Mouse (Mus musculus) liver, adult 2 months (tissue): Measurements from ENCODE around the gene Vmn1r196. TPM values are rescaled to one million over a fixed set of nuclear protein-coding genes. Genes with fewer than 3 reads are reported as not detected.

Source experiments
- DNase-seq: peaks from one replicate; pipeline ENCODE4 v3.0.0-alpha.2; 2011; ENCODE audit warnings: low read depth, low spot score; ENCODE audit errors: extremely low read depth
- H3K27ac ChIP-seq: fragments of 200-500 bp; replicated peaks from 2 replicates; pipeline ENCODE4 v1.5.1; 2012; ENCODE audit warnings: low read depth, mild to moderate bottlenecking, control low read depth, inconsistent platforms, low read length; ENCODE audit not compliant: insufficient read depth
- H3K27me3 ChIP-seq: fragments of 200-500 bp; 2 replicates; pipeline ENCODE4 v1.6.1; 2012; ENCODE audit warnings: mild to moderate bottlenecking, moderate library complexity, low read length, inconsistent platforms; ENCODE audit not compliant: control insufficient read depth, insufficient read depth
- H3K36me3 ChIP-seq: fragments of 200-500 bp; 2 replicates; pipeline ENCODE4 v1.6.1; 2012; ENCODE audit warnings: low read length, inconsistent platforms; ENCODE audit not compliant: control insufficient read depth, insufficient read depth
- H3K4me1 ChIP-seq: fragments of 200-500 bp; 2 replicates; pipeline ENCODE4 v1.6.1; 2011; ENCODE audit warnings: low read length; ENCODE audit not compliant: control insufficient read depth, insufficient read depth
- H3K4me3 ChIP-seq: fragments of 200-500 bp; 2 replicates; pipeline ENCODE4 v1.5.1; 2011; ENCODE audit warnings: low read depth, mild to moderate bottlenecking, control low read depth, low read length, moderate library complexity; ENCODE audit not compliant: insufficient read depth
- H3K79me2 ChIP-seq: fragments of 200-500 bp; 2 replicates; pipeline ENCODE4 v1.6.1; 2012; ENCODE audit warnings: inconsistent platforms, mild to moderate bottlenecking, low read length, moderate library complexity; ENCODE audit not compliant: control insufficient read depth, insufficient read depth
- H3K9ac ChIP-seq: fragments of 200-500 bp; 2 replicates; pipeline ENCODE4 v1.6.1; 2012; ENCODE audit warnings: low read depth, mild to moderate bottlenecking, control low read depth, inconsistent platforms, low read length
- CTCF ChIP-seq: fragments of 200-500 bp; IDR thresholded peaks from 2 replicates; pipeline ENCODE4 v1.5.1; 2011; ENCODE audit warnings: low read depth, low read length, control low read depth
- POLR2A ChIP-seq: fragments of 200-500 bp; IDR thresholded peaks from 2 replicates; pipeline ENCODE4 v1.6.1; 2011; ENCODE audit warnings: low read length, control low read depth; ENCODE audit not compliant: insufficient read depth; ENCODE audit errors: extremely low read depth
- WGBS: fragments of 180-500 bp; shearing (Covaris S2); methylation state at CpG from one replicate; pipeline ENCODE4 v1.1.7; 2018; 5-methylcytosine and 5-hydroxymethylcytosine counted together
- polyA plus RNA-seq: library from polyadenylated mRNA; depleted of rRNA; stranded (reverse); fragments of >200 nt; gene quantifications from 2 replicates; pipeline ENCODE4 v1.2.3, GENCODE M21; 2012; rRNA removed
- total RNA-seq: library from RNA; depleted of rRNA; stranded (reverse); fragments of >200 nt; gene quantifications from 2 replicates; pipeline ENCODE4 v1.2.3, GENCODE M21; 2014; rRNA removed

Gene Vmn1r196
- total and polyA plus RNA-seq, 2 experiments, result not detected

DNA sequence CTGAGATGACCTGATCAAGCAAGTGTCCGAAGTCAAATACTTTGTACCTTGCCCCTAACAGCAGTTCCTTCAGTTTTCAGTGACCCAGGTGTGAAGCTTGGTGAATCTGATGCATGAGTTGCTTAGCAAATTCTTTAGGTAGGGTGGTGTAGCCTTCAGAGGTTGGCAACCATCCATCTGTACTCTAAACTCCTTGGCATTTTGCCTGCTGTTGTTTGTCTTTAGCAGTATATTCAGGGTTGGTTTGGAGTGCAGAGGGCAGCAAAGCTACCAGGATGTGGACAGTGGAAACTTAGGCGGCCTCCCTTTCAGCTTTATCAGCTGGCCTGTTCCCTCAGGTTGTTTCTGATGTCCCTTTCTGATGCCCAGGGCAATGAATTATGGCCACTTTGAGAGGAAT is 25.6 kb downstream of the Vmn1r196 start:
- H3K4me3 ChIP-seq, result no peak overlapping the region
- WGBS, result 52% methylated on average over 2 of the region's 2 CpGs

DNA sequence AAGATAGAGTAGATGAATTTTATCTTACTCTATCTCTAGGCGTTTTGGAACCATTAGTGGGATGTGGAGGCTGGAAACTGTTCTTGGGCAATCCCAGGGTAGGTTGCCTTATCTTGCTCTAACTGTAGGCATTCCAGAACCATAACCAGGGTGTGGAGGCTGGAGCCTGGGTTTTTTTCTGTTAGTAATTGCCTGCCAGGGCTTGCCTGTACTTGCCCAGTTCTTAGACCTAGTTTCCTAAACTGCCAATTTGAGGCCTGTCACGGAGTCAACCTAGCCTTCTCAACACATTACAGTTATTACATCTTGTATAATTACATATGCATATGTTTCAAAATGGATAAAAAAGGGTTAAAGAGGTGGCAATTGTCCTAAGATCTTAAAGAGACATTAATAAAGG is 27.6 kb downstream of the Vmn1r196 start:
- H3K27ac ChIP-seq, result no peak overlapping the region
- no peak for DNase-seq
- no peak overlapping the region for H3K4me3 ChIP-seq
- 85% methylated on average over 2 of the region's 2 CpGs for WGBS
- H3K9ac ChIP-seq, result no peak overlapping the region
- no peak for TF ChIP-seq CTCF
- TF ChIP-seq POLR2A, result no peak
- no peaks in the 10 kb centered on the region for H3K36me3 ChIP-seq
- no peaks in the 10 kb centered on the region for H3K27me3 ChIP-seq
- no peaks in the 10 kb centered on the region for H3K4me1 ChIP-seq
- no peaks in the 10 kb centered on the region for H3K79me2 ChIP-seq

More for the DNA sequence above, 25.6 kb downstream of the Vmn1r196 start:
- Histone ChIP-seq H3K27ac (no peak overlapping the region), H3K4me1 (no peaks in the 10 kb centered on the region), H3K27me3 (no peaks in the 10 kb centered on the region), H3K9ac (no peak overlapping the region), H3K79me2 (no peaks in the 10 kb centered on the region), H3K36me3 (no peaks in the 10 kb centered on the region)
- no peak for TF ChIP-seq POLR2A
- TF ChIP-seq CTCF, result no peak
- no peak for DNase-seq

GRCm38 (mm10) chr13:22320091-22320490 is 30.4 kb downstream of the Vmn1r196 start:
- Histone ChIP-seq H3K27me3 (no peaks in the 10 kb centered on the region), H3K79me2 (no peaks in the 10 kb centered on the region), H3K27ac (no peak overlapping the region), H3K4me1 (no peaks in the 10 kb centered on the region), H3K4me3 (no peak overlapping the region), H3K9ac (no peak overlapping the region), H3K36me3 (no peaks in the 10 kb centered on the region)
- no peak for DNase-seq
- TF ChIP-seq POLR2A, result no peak
- no peak for TF ChIP-seq CTCF

- no peak for TF ChIP-seq POLR2A
- no peaks in the 10 kb centered on the region for H3K27me3 ChIP-seq
- H3K79me2 ChIP-seq, result no peaks in the 10 kb centered on the region
- no peaks in the 10 kb centered on the region for H3K36me3 ChIP-seq
- no peak within 1 kb of the TSS for H3K4me3 ChIP-seq
- DNase-seq, result no peak
- H3K27ac ChIP-seq, result no peak within 1 kb of the TSS
- H3K9ac ChIP-seq, result no peak within 1 kb of the TSS
- no peaks in the 10 kb centered on the region for H3K4me1 ChIP-seq
Measured at GRCm38 (mm10) chr13:22324289-22324688, 34.6 kb downstream of the Vmn1r196 start, which contains the start of gene Vmn1r197. Gene Vmn1r197 (plus strand): TSS chr13:22324589.

- Histone ChIP-seq H3K27me3 (no peaks in the 10 kb centered on the region), H3K9ac (no peak overlapping the region), H3K4me3 (no peak overlapping the region), H3K79me2 (no peaks in the 10 kb centered on the region), H3K36me3 (no peaks in the 10 kb centered on the region), H3K27ac (no peak overlapping the region), H3K4me1 (no peaks in the 10 kb centered on the region)
- WGBS, result 59% methylated on average over 2 of the region's 2 CpGs
- DNase-seq, result no peak
- no peak for TF ChIP-seq POLR2A
- TF ChIP-seq CTCF, result no peak
Measured at GRCm38 (mm10) chr13:22333269-22333668, 43.5 kb downstream of the Vmn1r196 start.

DNA sequence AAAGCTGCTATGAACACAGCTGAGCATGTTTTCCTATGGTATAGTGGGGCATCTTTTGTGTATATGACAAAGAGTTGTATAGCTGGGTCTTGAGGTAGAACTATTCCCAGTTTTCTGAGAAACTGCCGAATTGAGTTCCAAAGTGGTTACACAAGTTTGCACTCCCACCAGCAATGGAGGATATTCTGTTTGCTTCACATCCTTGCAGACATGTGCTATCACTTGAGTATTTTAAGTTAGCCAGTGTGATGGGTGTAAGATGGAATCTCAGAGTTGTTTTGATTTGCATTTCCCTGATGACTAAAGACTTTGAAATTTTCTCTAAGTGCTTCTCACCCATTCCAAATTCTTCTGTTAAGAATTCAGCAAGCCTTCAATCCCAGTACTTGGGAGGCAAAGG is 45.8 kb downstream of the Vmn1r196 start:
- no peak overlapping the region for H3K4me3 ChIP-seq
- no peaks in the 10 kb centered on the region for H3K36me3 ChIP-seq
- H3K79me2 ChIP-seq, result no peaks in the 10 kb centered on the region
- no peaks in the 10 kb centered on the region for H3K4me1 ChIP-seq
- no peak overlapping the region for H3K9ac ChIP-seq
- no peak for TF ChIP-seq POLR2A
- TF ChIP-seq CTCF, result no peak
- no peak overlapping the region for H3K27ac ChIP-seq
- no peaks in the 10 kb centered on the region for H3K27me3 ChIP-seq
- WGBS, result 83% methylated on average over 1 of the region's 1 CpGs
- DNase-seq, result no peak

Other genes with a start within 250 kb of the Vmn1r196 start
- gene Hist1h4i, start 248.6 kb upstream of the Vmn1r196 start, total RNA-seq, result 6.8 and 9.2 TPM in 2 replicates
- 5.2 and 12.3 TPM in 2 replicates for gene Hist1h4i, start 248.6 kb upstream of the Vmn1r196 start, polyA plus RNA-seq
- gene Hist1h2ag, start 247.0 kb upstream of the Vmn1r196 start, total RNA-seq, result 11.1 and 22.4 TPM in 2 replicates
- 0.55 TPM in 1 of 2 replicates, not detected in the other for gene Hist1h2ag, start 247.0 kb upstream of the Vmn1r196 start, polyA plus RNA-seq
- gene Hist1h2bj, start 246.7 kb upstream of the Vmn1r196 start, total RNA-seq, result 10.7 and 16.8 TPM in 2 replicates
- gene Hist1h2bj, start 246.7 kb upstream of the Vmn1r196 start, polyA plus RNA-seq, result 0.29 TPM in 1 of 2 replicates, not detected in the other
- not detected in 2 replicates for gene Vmn1r188, start 205.5 kb upstream of the Vmn1r196 start, total RNA-seq
- not detected in 2 replicates for gene Vmn1r188, start 205.5 kb upstream of the Vmn1r196 start, polyA plus RNA-seq
- not detected in 2 replicates for gene Vmn1r189, start 184.1 kb upstream of the Vmn1r196 start, total RNA-seq
- not detected in 2 replicates for gene Vmn1r189, start 184.1 kb upstream of the Vmn1r196 start, polyA plus RNA-seq
- gene Vmn1r191, start 106.0 kb upstream of the Vmn1r196 start, total RNA-seq, result not detected in 2 replicates
- not detected in 2 replicates for gene Vmn1r191, start 106.0 kb upstream of the Vmn1r196 start, polyA plus RNA-seq
- not detected in 2 replicates for gene Vmn1r192, start 98.8 kb upstream of the Vmn1r196 start, total RNA-seq
- not detected in 2 replicates for gene Vmn1r192, start 98.8 kb upstream of the Vmn1r196 start, polyA plus RNA-seq
- not detected in 2 replicates for gene Vmn1r193, start 66.8 kb upstream of the Vmn1r196 start, total RNA-seq
- gene Vmn1r193, start 66.8 kb upstream of the Vmn1r196 start, polyA plus RNA-seq, result not detected in 2 replicates
- gene Vmn1r194, start 45.7 kb upstream of the Vmn1r196 start, total RNA-seq, result not detected in 2 replicates
- not detected in 2 replicates for gene Vmn1r194, start 45.7 kb upstream of the Vmn1r196 start, polyA plus RNA-seq
- gene Vmn1r195, start 19.4 kb upstream of the Vmn1r196 start, total RNA-seq, result not detected in 2 replicates
- not detected in 2 replicates for gene Vmn1r195, start 19.4 kb upstream of the Vmn1r196 start, polyA plus RNA-seq
- not detected in 2 replicates for gene Vmn1r197, start 34.7 kb downstream of the Vmn1r196 start, total RNA-seq
- not detected in 2 replicates for gene Vmn1r197, start 34.7 kb downstream of the Vmn1r196 start, polyA plus RNA-seq
- gene Vmn1r198, start 60.4 kb downstream of the Vmn1r196 start, total RNA-seq, result not detected in 2 replicates
- not detected in 2 replicates for gene Vmn1r198, start 60.4 kb downstream of the Vmn1r196 start, polyA plus RNA-seq
- gene Vmn1r199, start 89.9 kb downstream of the Vmn1r196 start, total RNA-seq, result not detected in 2 replicates
- not detected in 2 replicates for gene Vmn1r199, start 89.9 kb downstream of the Vmn1r196 start, polyA plus RNA-seq
- not detected in 2 replicates for gene Vmn1r200, start 100.5 kb downstream of the Vmn1r196 start, total RNA-seq
- not detected in 2 replicates for gene Vmn1r200, start 100.5 kb downstream of the Vmn1r196 start, polyA plus RNA-seq
- gene Vmn1r201, start 182.0 kb downstream of the Vmn1r196 start, total RNA-seq, result not detected in 2 replicates
- gene Vmn1r201, start 182.0 kb downstream of the Vmn1r196 start, polyA plus RNA-seq, result not detected in 2 replicates
- not detected in 2 replicates for gene Vmn1r202, start 215.5 kb downstream of the Vmn1r196 start, total RNA-seq
- not detected in 2 replicates for gene Vmn1r202, start 215.5 kb downstream of the Vmn1r196 start, polyA plus RNA-seq
- gene Vmn1r203, start 228.2 kb downstream of the Vmn1r196 start, total RNA-seq, result not detected in 2 replicates
- not detected in 2 replicates for gene Vmn1r203, start 228.2 kb downstream of the Vmn1r196 start, polyA plus RNA-seq